Mouse (Mus musculus): Measurements from ENCODE around the gene Smchd1. TPM values are rescaled to one million over a fixed set of nuclear protein-coding genes. Genes with fewer than 3 reads are reported as not detected.

Smchd1 gene
- polyA plus RNA-seq, 1 experiment, result 4.1 TPM

- Histone ChIP-seq H3K4me3 (replicated peaks) (peak overlapping the region; percentile 33), H3K27me3 (replicated peaks) (no peaks in the 10 kb centered on the region), H3K4me1 (peaks cover 74% of the 10 kb centered on the region), H3K36me3 (replicated peaks; ENCODE audit: low read length) (peaks cover 92% of the 10 kb centered on the region), H3K9me3 (no peaks in the 10 kb centered on the region)
- TF ChIP-seq GATA1 (IDR thresholded peaks at IDR 0.05; ENCODE audit: borderline replicate concordance, low read length) (no peak), FLI1 (IDR thresholded peaks at IDR 0.05; ENCODE audit: low read length) (no peak)
Observed at GRCm38 (mm10) chr17:71301413-71301812, 173.7 kb downstream of the Smchd1 start.

GRCm38 (mm10) chr17:71300338-71300737, 174.8 kb downstream of the Smchd1 start:
- H3K4me3 ChIP-seq (replicated peaks), result no peak overlapping the region
- no peaks in the 10 kb centered on the region for H3K27me3 ChIP-seq (replicated peaks)
- H3K9me3 ChIP-seq, result no peaks in the 10 kb centered on the region
- peaks cover 89% of the 10 kb centered on the region for H3K36me3 ChIP-seq (replicated peaks; ENCODE audit: low read length)
- peaks cover 71% of the 10 kb centered on the region for H3K4me1 ChIP-seq
- no peak for TF ChIP-seq FLI1 (IDR thresholded peaks at IDR 0.05; ENCODE audit: low read length)
- no peak for TF ChIP-seq GATA1 (IDR thresholded peaks at IDR 0.05; ENCODE audit: borderline replicate concordance, low read length)

- TF ChIP-seq GATA1 (IDR thresholded peaks at IDR 0.05; ENCODE audit: borderline replicate concordance, low read length), result no peak
- Histone ChIP-seq H3K4me3 (replicated peaks) (no peak overlapping the region), H3K36me3 (replicated peaks; ENCODE audit: low read length) (peaks cover 88% of the 10 kb centered on the region), H3K4me1 (peaks cover 69% of the 10 kb centered on the region), H3K9me3 (no peaks in the 10 kb centered on the region), H3K27me3 (replicated peaks) (no peaks in the 10 kb centered on the region)
Observed at GRCm38 (mm10) chr17:71299879-71300278, 175.3 kb downstream of the Smchd1 start.

GRCm38 (mm10) chr17:71294570-71294969, 180.6 kb downstream of the Smchd1 start:
- no peaks in the 10 kb centered on the region for H3K9me3 ChIP-seq
- no peak for TF ChIP-seq FLI1 (IDR thresholded peaks at IDR 0.05; ENCODE audit: low read length)
- no peak for TF ChIP-seq GATA1 (IDR thresholded peaks at IDR 0.05; ENCODE audit: borderline replicate concordance, low read length)
- no peaks in the 10 kb centered on the region for H3K27me3 ChIP-seq (replicated peaks)
- H3K36me3 ChIP-seq (replicated peaks; ENCODE audit: low read length), result peaks cover 68% of the 10 kb centered on the region
- no peak overlapping the region for H3K4me3 ChIP-seq (replicated peaks)
- H3K4me1 ChIP-seq, result peaks cover 88% of the 10 kb centered on the region

Other genes with a start within 250 kb of the Smchd1 start
- gene Emilin2, start 163.4 kb downstream of the Smchd1 start, polyA plus RNA-seq (2012; ENCODE audit: insufficient read depth, low replicate concordance), result 133 and 271 TPM in 2 replicates
- 0.15 TPM in 1 of 2 replicates, not detected in the other for gene Gm4707, start 15.4 kb downstream of the Smchd1 start, polyA plus RNA-seq (2012; ENCODE audit: insufficient read depth, low replicate concordance)
- 1.2 and 2.9 TPM in 2 replicates for gene Ndc80, start 51.5 kb upstream of the Smchd1 start, polyA plus RNA-seq (2012; ENCODE audit: insufficient read depth, low replicate concordance)
- gene Spdya, start 76.7 kb upstream of the Smchd1 start, polyA plus RNA-seq (2012; ENCODE audit: insufficient read depth, low replicate concordance), result not detected in 2 replicates
- gene Wdr43, start 140.6 kb upstream of the Smchd1 start, polyA plus RNA-seq (2012; ENCODE audit: insufficient read depth, low replicate concordance), result 2.2 and 15.4 TPM in 2 replicates
- gene Togaram2, start 197.9 kb upstream of the Smchd1 start, polyA plus RNA-seq (2012; ENCODE audit: insufficient read depth, low replicate concordance), result not detected in 2 replicates